Mouse (Mus musculus) brown adipose tissue, adult 24 weeks (tissue): ENCODE results near the gene Slc19a1. TPM values are rescaled to one million over a fixed set of nuclear protein-coding genes. Genes with fewer than 3 reads are reported as not detected.

Experiments
- H3K27ac ChIP-seq: fragments of 200-500 bp; replicated peaks from 2 replicates; pipeline ENCODE4 v1.5.1; 2012; ENCODE audit warnings: low read depth, mild to moderate bottlenecking, low read length
- H3K4me1 ChIP-seq: fragments of 200-500 bp; 2 replicates; pipeline ENCODE4 v1.6.1; 2012; ENCODE audit warnings: low read length, mixed read lengths; ENCODE audit not compliant: control insufficient read depth, insufficient read depth, insufficient read length
- H3K4me3 ChIP-seq: fragments of 200-500 bp; 2 replicates; pipeline ENCODE4 v1.5.1; 2012; ENCODE audit warnings: low read depth, mild to moderate bottlenecking, low read length, moderate library complexity; ENCODE audit not compliant: insufficient read depth
- polyA plus RNA-seq: library from polyadenylated mRNA; stranded (reverse); fragments of >200 nt; gene quantifications from 2 replicates; pipeline ENCODE4 v1.2.4, GENCODE M21; 2012; ENCODE audit not compliant: missing spikeins, insufficient read depth, insufficient read length

Slc19a1 gene
- polyA plus RNA-seq, 1 experiment = 39.5 TPM

DNA sequence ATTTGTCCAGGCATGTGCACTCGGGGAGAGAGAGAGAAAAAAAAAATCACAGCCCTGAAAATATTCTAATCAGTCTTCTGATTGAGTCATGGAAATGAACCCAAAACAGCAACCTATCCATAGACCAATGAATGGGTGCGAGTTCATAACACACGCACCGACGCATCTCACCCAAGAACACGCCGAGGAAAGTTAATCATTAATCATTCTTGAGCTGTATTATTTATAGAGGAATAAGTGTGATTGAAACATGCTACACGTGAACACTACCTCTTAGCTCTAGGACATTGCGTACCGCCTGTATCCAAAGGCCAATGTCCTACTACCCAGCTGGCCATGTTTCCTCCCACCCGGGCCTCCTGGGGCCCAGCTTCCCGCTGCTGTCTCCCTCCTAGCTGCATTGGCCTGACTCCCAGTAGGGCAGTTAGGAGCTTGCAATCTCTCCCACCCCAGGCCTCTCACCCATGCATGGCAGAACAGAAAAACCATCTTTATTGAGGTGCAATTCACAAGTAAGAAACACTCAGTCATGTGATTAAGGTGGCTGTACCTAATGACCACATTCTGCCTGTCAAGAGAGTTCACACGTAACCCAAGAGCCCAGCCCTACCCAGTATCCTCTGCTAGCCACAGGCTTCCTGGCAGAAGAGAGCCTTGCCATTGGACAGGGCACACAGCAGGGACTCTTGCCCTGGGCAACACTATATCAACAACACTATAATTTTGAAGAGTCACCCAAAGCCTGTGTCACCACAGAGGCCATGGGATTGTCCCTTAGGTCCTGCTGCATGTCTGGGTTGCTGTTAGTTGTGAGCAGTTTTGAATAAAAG, 9.5 kb upstream of the Slc19a1 start:
- Histone ChIP-seq H3K4me3 (no peak overlapping the region), H3K4me1 (peaks cover 7% of the 10 kb centered on the region; the same call in 1 of the 2 replicates), H3K27ac (peak overlapping the region; percentile 63)

DNA sequence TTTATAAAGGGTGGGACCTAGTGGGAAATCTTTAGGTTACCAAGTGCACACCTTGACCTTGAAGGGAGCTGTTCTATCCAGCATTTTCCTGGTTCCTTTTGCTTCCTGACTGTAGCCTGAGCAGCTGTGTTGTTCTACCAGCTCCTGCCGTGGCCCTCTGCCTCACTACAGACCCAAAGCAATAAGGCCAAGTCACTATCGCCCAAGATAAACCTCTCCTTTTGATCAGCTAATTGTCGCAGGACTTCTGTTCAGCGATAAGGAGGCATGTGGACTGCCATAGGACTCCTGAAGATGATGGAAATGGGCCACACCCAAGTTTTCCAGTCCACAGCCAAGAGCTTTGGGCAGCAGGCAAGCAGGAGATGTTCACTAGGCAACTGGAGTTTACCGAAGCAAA, 7.8 kb upstream of the Slc19a1 start:
- peak overlapping the region; percentile 77 for H3K27ac ChIP-seq
- H3K4me1 ChIP-seq = peaks cover 7% of the 10 kb centered on the region; the same call in 1 of the 2 replicates
- H3K4me3 ChIP-seq = no peak overlapping the region

GRCm38 (mm10) chr10:77026944-77027343, 5.1 kb upstream of the Slc19a1 start:
- H3K4me3 ChIP-seq = no peak overlapping the region
- H3K27ac ChIP-seq = no peak overlapping the region

DNA sequence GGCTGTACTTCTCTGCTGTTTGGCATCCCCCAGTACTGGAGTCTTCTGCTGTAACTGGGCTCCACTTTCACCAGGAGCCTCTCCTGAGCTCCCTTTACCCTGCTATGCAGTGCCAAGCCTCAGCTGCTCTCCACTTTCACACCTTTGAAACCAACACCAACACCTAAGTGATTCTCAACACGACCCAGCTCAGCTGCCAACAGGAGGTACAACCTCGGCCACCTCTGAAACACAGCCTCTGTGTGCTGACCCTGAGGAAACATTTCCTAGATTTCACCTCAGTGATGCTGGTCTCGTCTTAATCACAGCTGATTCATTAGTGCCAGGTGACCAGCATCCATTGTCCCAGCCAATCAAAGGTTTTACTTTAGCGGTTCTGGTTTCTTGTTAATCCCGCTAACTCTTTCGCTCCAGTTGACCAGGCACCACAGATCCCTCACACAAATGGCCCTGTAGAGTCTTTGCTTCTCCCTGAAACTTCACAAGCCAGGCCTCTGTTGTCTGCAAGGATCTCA, 3.2 kb upstream of the Slc19a1 start:
- Histone ChIP-seq H3K4me1 (peaks cover 7% of the 10 kb centered on the region; the same call in 1 of the 2 replicates), H3K4me3 (no peak overlapping the region), H3K27ac (no peak overlapping the region)

More at GRCm38 (mm10) chr10:77026944-77027343, 5.1 kb upstream of the Slc19a1 start:
- peaks cover 7% of the 10 kb centered on the region; the same call in 1 of the 2 replicates for H3K4me1 ChIP-seq

- no peak overlapping the region for H3K27ac ChIP-seq
- no peak overlapping the region for H3K4me3 ChIP-seq
- H3K4me1 ChIP-seq = peaks cover 5% of the 10 kb centered on the region
Measured at GRCm38 (mm10) chr10:77029761-77030160, 2.3 kb upstream of the Slc19a1 start.

DNA sequence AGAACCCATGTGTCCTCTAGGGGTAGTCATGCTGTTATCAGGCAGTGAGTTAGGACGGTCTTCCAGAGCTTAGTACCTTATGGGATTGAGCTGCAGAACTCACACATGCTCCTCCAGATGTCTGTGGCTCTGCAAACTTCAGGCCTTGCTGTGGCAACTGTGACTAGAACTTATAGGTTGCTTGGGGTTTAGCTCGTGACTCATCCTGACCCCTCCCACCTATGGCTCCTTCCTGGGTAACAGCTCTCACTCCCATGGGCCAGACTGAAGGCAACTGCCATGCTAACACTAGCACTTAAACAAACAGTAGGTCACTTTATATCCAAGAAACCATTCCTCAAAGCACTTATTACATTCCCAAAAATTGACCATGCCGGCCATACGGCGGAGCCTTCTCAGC, 1.4 kb upstream of the Slc19a1 start:
- Histone ChIP-seq H3K4me1 (peaks cover 5% of the 10 kb centered on the region), H3K4me3 (no peak overlapping the region), H3K27ac (no peak overlapping the region)

- peaks cover 3% of the 10 kb centered on the region; the same call in 1 of the 2 replicates for H3K4me1 ChIP-seq
- peak overlapping the region; percentile 47; the same call in 1 of the 2 replicates for H3K27ac ChIP-seq
- H3K4me3 ChIP-seq = peak overlapping the region; percentile 64
Measured at GRCm38 (mm10) chr10:77032591-77033322, 716 bp downstream of the Slc19a1 start.

- peaks cover 3% of the 10 kb centered on the region; the same call in 1 of the 2 replicates for H3K4me1 ChIP-seq
- no peak overlapping the region; the same call in 1 of the 2 replicates for H3K27ac ChIP-seq
- peak overlapping the region; percentile 64 for H3K4me3 ChIP-seq
Measured at GRCm38 (mm10) chr10:77033323-77034025, 1.4 kb downstream of the Slc19a1 start.

- H3K4me1 ChIP-seq = peaks cover 3% of the 10 kb centered on the region; the same call in 1 of the 2 replicates
- H3K27ac ChIP-seq = no peak overlapping the region
- no peak overlapping the region for H3K4me3 ChIP-seq
Measured at GRCm38 (mm10) chr10:77035487-77035886, 3.4 kb downstream of the Slc19a1 start.

GRCm38 (mm10) chr10:77038579-77039174, 6.6 kb downstream of the Slc19a1 start:
- H3K27ac ChIP-seq = no peak overlapping the region
- H3K4me1 ChIP-seq = peaks cover 3% of the 10 kb centered on the region; the same call in 1 of the 2 replicates

DNA sequence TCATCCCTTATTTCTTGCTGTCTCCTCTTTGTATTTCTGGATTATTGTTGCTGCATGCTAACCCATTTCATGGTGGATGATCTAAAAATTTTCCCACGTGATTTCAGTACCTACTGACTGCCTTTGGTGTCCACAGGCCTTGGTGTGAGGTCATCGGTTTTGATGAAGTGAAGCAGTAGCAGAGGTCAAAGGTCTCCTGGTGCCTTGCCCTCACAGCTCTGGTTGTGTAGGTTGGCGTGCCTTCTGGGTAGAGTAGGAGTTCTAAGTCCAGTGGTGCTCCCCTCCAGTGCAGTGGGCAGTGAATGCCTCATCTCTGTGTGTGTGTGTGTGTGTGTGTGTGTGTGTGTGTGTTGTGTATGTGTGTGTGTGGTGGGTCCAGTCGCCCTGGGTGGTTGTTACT, 16.2 kb downstream of the Slc19a1 start:
- Histone ChIP-seq H3K27ac (no peak overlapping the region), H3K4me3 (no peak overlapping the region)

More at GRCm38 (mm10) chr10:77038579-77039174, 6.6 kb downstream of the Slc19a1 start:
- H3K4me3 ChIP-seq = no peak overlapping the region

DNA sequence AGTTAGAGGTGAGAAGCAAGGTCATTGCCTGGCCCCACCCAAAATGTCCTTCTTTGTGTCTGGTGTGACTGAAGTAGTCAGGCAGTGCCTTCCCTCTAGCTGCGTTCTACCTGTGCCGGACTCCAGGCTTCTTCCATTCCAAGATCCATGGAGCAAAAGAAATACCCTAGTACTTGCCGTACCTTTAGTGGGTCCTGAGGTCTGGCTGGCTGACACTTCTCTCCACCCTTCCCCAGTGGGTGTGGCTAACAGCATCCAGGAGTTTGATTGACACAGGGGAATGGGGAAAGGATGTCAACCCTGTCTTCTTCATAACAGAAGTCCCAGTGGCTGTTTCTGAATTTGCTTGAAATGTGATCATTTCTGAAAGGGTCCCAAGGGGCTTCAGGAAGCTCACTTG, 16.6 kb downstream of the Slc19a1 start:
- H3K4me1 ChIP-seq = peaks cover 6% of the 10 kb centered on the region

More for the DNA sequence above, 16.2 kb downstream of the Slc19a1 start:
- peaks cover 5% of the 10 kb centered on the region for H3K4me1 ChIP-seq

GRCm38 (mm10) chr10:77056768-77057167, 24.7 kb downstream of the Slc19a1 start:
- Histone ChIP-seq H3K27ac (peak overlapping the region; percentile 48), H3K4me3 (no peak overlapping the region)

More for the DNA sequence above, 16.6 kb downstream of the Slc19a1 start:
- no peak overlapping the region for H3K27ac ChIP-seq
- H3K4me3 ChIP-seq = no peak overlapping the region

DNA sequence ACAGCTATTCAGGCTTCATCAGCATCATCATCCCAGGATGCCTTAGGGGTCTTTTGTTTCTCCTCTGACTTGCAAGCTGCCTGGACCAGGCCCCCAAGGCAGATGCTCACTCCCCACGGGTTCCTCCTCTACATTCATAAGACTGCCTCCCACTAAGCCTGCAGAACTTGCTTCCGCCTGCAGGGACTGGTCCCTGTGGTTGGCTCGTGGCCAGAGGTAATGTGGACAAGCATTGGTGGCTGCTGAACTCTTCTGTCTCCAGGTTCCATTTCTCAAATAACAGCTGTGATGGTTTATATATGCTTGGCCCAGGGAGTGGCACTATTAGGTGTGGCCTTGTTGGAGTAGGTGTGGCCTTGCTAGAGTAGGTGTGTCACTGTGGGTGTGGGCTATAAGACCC, 29.4 kb downstream of the Slc19a1 start:
- Histone ChIP-seq H3K4me3 (no peak overlapping the region), H3K27ac (no peak overlapping the region), H3K4me1 (no peaks in the 10 kb centered on the region)

More at GRCm38 (mm10) chr10:77056768-77057167, 24.7 kb downstream of the Slc19a1 start:
- peaks cover 6% of the 10 kb centered on the region for H3K4me1 ChIP-seq
